Mouse (Mus musculus) adrenal gland, adult 2 months (tissue): ENCODE measurements around the gene Hdlbp. TPM values are rescaled to one million over a fixed set of nuclear protein-coding genes. Genes with fewer than 3 reads are reported as not detected.
"Not testable (repeated sequence)": the region's sequence is repeated elsewhere in the genome, so short reads cannot be mapped to it uniquely, and the experiment has no call there.

Experiments used
- DNase-seq: peaks from one replicate; pipeline ENCODE4 v3.0.0; 2021
- long read RNA-seq: library from polyadenylated mRNA; stranded (forward); transcript quantifications from one replicate; pipeline ENCODE4 v2.0.0, GENCODE M21; 2021
- polyA plus RNA-seq: library from polyadenylated mRNA; depleted of rRNA; stranded (reverse); fragments of >200 nt; gene quantifications from 2 replicates; pipeline ENCODE4 v1.2.3, GENCODE M21; 2012; rRNA removed
- total RNA-seq, 2 experiments: library from RNA; stranded (reverse); gene quantifications; 2 replicates each; pipeline ENCODE4 v1.2.3; 2021

Gene Hdlbp
- total RNA-seq = 100 to 1,000 TPM; 314 to 430 TPM
- 40.4 and 51.2 TPM in 2 replicates for polyA plus RNA-seq
- long read RNA-seq, full-length matches to known transcripts = 99 of 146 reads
- long read RNA-seq, partial matches to known transcripts = 24 of 146 reads
- long read RNA-seq, other reads (novel, unspliced or antisense) = 23 of 146 reads

- peak; percentile 99 for DNase-seq
Observed at GRCm38 (mm10) chr1:93478586-93479475, at the start of gene Hdlbp. Gene Hdlbp (minus strand): TSS chr1:93478815.

DNA sequence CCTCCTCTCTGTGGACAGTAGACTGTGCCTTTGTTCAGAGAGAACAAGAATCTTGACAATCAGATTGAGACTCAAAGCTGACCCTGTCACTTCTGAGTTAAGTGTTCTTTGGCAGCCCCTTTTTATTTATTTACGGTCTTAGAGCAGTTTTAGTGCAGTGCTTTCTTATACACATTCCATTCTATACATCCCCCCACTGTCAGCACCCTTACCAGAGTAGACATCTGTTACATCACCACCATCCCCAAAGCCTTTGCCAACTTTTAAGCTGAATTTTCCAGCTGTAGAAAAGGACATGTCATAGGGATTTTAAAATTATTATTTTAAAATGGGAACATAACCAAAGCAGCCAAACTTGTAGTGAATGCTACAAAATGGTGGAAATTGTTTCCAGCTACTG is 43.7 kb upstream of the Hdlbp start:
- no peak for DNase-seq

- no peak for DNase-seq
Observed at GRCm38 (mm10) chr1:93521491-93521890, 42.9 kb upstream of the Hdlbp start.

- DNase-seq = no peak
Observed at GRCm38 (mm10) chr1:93513221-93513620, 34.6 kb upstream of the Hdlbp start.

GRCm38 (mm10) chr1:93512351-93512690 is 33.7 kb upstream of the Hdlbp start:
- DNase-seq = no peak

- peak; percentile 98 for DNase-seq
Observed at GRCm38 (mm10) chr1:93511585-93512350, 33.2 kb upstream of the Hdlbp start, which contains the start of gene Farp2. Gene Farp2 (plus strand): TSS chr1:93512079.

DNA sequence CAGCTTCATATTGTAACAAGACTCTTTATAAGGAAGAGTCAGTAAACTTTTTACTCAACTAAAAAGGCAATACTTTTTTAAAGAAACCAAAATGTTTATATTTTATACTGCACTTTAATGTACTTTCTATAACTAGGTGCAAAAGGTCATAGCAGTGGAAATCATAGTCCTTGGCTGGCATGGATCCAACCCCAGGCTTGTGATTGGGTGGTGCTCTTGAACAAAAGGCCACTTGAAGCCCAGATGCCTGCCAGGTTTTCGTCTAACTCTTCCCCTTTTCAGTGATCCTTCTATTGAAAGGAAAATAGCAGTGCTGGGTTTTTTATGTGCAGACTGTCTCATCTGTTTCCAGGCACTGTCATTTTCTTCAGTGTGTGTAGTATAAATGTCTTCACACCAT is 30.0 kb upstream of the Hdlbp start:
- not testable (repeated sequence) for DNase-seq

- peak; percentile 33 for DNase-seq
Observed at GRCm38 (mm10) chr1:93506944-93507676, 28.5 kb upstream of the Hdlbp start.

GRCm38 (mm10) chr1:93495312-93495711 is 16.7 kb upstream of the Hdlbp start:
- no peak for DNase-seq

GRCm38 (mm10) chr1:93486302-93486701 is 7.7 kb upstream of the Hdlbp start:
- DNase-seq = not testable (repeated sequence)

DNA sequence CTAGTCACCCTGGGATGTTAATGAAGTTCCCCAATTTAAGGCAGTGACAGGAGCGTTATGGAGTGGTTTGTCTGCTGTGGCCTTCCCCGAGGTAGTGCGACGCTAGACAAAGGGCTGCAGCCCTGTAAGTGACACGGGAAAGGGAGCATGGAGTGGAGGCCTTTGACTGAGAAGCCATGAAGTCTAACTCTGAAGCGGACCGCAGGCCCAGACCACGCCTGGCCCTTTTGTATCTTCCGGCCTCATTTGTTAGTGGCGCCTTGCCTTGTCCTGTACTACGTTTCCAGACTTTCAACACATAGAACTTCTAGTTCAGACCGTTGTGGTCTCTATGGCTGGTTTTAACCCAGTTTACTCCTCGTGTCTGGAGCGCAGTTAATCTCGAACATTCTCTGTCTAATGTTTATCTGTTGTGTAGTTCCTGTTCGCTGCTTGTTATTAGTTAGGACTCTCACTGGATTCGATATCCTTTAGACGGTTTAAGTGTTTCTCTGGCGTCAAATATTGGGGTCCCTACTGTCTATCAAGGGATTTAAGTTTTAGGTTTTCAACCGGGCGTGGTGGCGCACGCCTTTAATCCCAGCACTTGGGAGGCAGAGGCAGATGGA is 965 bp upstream of the Hdlbp start:
- no peak for DNase-seq

- DNase-seq = peak; percentile 99
Observed at GRCm38 (mm10) chr1:93477758-93478585, 643 bp downstream of the Hdlbp start.

DNA sequence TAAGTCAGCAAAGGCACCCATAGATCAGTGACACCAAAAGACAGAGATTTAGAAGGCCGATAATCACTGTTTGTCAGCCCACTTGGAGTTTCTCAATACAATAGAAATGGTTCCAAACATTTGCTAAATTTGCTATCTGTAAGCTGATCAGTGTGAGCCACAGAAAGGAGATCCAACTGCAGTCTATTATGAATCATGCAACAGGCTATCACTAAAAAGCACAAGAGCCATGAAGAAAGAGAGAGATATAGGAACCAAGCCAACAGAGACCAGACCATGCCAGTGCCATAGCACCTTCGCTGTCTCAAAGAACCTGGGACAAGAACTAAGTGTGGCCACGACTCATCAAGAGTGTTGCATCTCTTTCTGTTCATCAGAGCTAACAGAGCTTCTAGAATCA is 2.9 kb downstream of the Hdlbp start:
- peak; percentile 17 for DNase-seq

DNA sequence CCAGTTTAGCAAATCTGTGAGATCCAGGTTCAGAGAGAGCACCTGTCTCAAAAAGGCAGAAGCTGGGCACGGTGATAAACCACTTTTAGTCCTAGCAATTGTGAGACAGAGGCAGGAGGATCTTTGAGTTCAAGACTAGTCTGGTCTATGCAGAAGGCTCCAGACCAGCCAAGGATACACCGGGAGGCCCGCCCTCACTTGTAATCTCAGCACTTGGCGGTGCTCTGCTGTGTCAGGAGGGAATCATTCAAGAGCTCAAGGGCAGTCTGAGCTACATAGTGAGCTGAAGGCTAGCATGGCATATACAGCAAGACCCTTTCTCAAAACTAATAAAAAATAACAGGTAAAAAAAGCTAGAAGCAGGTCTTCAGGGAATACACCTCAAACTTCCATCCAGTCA is 10.0 kb downstream of the Hdlbp start:
- DNase-seq = peak; percentile 76

GRCm38 (mm10) chr1:93465746-93466145 is 12.9 kb downstream of the Hdlbp start:
- DNase-seq = no peak

GRCm38 (mm10) chr1:93465066-93465465 is 13.5 kb downstream of the Hdlbp start:
- DNase-seq = no peak

GRCm38 (mm10) chr1:93459101-93459500 is 19.5 kb downstream of the Hdlbp start:
- no peak for DNase-seq

GRCm38 (mm10) chr1:93458357-93458756 is 20.3 kb downstream of the Hdlbp start:
- no peak for DNase-seq

DNA sequence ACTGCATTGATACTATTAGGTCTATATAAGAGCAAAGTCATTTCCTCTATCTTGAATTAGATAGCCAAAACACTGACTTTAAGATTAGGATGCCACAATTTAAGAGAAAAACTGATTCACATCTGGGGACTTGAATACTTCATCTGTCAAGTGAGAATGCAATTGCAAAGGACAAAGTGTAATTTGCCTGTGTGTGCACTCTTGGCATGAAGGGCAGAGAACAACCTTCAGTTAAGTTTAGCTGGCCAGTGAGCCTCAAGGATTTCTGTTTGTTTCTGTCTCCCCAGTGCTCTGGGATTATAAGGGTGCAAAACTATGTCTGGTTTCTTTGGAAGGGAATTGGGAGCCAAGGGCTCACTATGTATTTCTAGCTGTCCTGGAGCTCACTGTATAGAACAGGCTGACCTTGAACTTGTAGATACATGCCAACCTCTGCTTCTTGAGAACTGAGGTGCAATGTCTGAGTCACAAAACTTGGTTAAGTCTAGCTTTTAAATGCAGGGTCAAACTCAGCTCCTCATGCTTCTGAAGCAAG is 24.8 kb downstream of the Hdlbp start:
- peak; percentile 62 for DNase-seq

DNA sequence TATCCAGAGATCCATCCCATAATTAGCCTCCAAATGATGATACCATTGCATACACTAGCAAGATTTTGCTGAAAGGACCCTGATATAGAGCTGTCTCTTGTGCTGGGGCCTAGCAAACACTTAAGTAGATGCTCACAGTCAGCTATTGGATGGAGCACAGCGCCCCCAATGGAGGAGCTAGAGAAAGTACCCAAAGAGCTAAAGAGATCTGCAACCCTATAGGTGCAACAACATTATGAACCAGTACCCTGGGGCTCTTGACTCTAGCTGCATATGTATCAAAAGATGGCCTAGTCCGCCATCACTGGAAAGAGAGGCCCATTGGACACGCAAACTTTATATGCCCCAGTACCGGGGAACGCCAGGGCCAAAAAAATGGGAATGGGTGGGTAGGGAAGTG is 28.5 kb downstream of the Hdlbp start:
- DNase-seq = not testable (repeated sequence)

- no peak for DNase-seq
Observed at GRCm38 (mm10) chr1:93445822-93446162, 32.8 kb downstream of the Hdlbp start.
